Mouse (Mus musculus): ENCODE measurements around the gene Gdpd2. TPM values are rescaled to one million over a fixed set of nuclear protein-coding genes. Genes with fewer than 3 reads are reported as not detected.

Gdpd2 gene
- polyA plus RNA-seq, 1 experiment from 2014 or later = 12.7 TPM

DNA sequence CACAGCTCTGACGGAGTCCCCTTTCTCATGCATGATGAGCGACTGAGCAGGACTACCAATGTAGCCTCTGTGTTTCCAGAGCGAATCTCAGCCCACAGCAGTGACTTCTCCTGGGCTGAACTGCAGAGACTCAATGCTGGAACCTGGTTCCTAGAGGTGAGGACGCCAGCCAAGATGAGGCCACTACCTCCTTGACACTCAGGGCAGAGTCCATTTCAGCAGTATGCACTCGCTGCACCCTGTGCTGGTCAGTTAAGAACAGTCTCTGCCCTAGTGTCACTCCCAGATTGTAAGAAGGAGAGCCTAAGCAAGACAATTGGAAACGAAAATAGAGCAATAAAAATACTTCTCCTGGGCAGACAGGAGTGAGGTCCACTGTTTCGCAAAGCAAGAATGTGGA lies 4.7 kb downstream of the Gdpd2 start:
- Histone ChIP-seq H3K27me3 (replicated peaks; ENCODE audit: control insufficient read depth, insufficient read depth, low read length) (no peaks in the 10 kb centered on the region), H3K9ac (ENCODE audit: low read length) (no peak overlapping the region), H3K9me3 (replicated peaks; ENCODE audit: control insufficient read depth, low read length) (no peaks in the 10 kb centered on the region), H3K4me1 (ENCODE audit: control insufficient read depth, insufficient read depth, low read length) (peaks cover 4% of the 10 kb centered on the region), H3K4me2 (ENCODE audit: low read length) (no peak overlapping the region), H3K27ac (ENCODE audit: low read depth, low read length) (no peak overlapping the region), H3K4me3 (ENCODE audit: low read depth, low read length) (no peak overlapping the region), H3K36me3 (ENCODE audit: control insufficient read depth, insufficient read depth, low read length) (no peaks in the 10 kb centered on the region)
- DNase-seq (ENCODE audit: low spot score) = no peak
- no peak for ATAC-seq
- 81% methylated on average over 7 of the region's 7 CpGs for WGBS

DNA sequence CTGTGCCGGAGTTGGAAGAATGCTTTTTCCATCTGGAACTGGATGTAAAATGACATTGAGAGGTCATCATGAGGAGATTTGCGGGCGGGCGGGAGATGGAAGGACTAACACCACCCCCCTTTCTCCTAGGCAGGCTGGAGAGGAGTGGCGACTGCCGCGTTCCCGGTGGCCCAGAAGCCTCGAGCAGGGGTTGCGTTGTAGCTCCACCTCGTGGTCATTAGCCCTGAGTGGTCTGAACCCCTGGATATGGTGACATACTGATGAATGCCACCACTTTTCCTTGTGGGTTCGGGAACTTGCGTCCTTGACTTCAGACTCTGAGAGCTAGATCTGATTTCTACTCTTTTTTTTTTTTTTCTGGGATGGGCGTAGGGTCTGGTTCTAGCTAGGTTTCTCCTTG lies 9.2 kb downstream of the Gdpd2 start:
- WGBS = 27% methylated on average over 14 of the region's 14 CpGs
- H3K4me2 ChIP-seq (ENCODE audit: low read length) = peak overlapping the region; percentile 45
- no peak overlapping the region for H3K27ac ChIP-seq (ENCODE audit: low read depth, low read length)
- H3K4me1 ChIP-seq (ENCODE audit: control insufficient read depth, insufficient read depth, low read length) = no peaks in the 10 kb centered on the region; the same call in 1 of the 2 replicates
- H3K27me3 ChIP-seq (replicated peaks; ENCODE audit: control insufficient read depth, insufficient read depth, low read length) = no peaks in the 10 kb centered on the region
- peak overlapping the region; percentile 22; the same call in 1 of the 2 replicates for H3K9ac ChIP-seq (ENCODE audit: low read length)
- H3K36me3 ChIP-seq (ENCODE audit: control insufficient read depth, insufficient read depth, low read length) = no peaks in the 10 kb centered on the region
- DNase-seq (ENCODE audit: low spot score) (peak; percentile 69), ATAC-seq (peak; percentile 81)
- peak overlapping the region; percentile 14; the same call in 1 of the 2 replicates for H3K4me3 ChIP-seq (ENCODE audit: low read depth, low read length)
- no peaks in the 10 kb centered on the region for H3K9me3 ChIP-seq (replicated peaks; ENCODE audit: control insufficient read depth, low read length)

DNA sequence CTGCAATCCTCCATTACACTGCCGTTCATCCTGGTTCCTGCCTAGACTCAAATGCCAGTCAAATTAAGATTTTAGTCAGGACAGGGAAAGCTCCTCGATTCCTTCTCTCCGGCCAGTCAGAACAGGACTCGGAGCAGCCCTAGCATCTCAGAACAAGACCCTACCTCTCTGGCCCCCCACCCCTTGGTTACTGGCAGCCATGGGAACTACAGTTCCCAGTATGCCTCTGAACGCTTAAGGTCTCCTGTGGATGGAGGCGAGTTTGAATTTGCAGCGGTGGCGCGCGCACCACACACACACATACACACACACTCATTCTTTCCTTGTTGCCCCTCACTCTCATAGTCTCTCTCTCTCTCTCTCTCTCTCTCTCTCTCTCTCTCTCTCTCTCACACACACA lies 9.8 kb downstream of the Gdpd2 start:
- ATAC-seq = peak; percentile 70; the same call in 1 of the 2 replicates
- Histone ChIP-seq H3K4me1 (ENCODE audit: control insufficient read depth, insufficient read depth, low read length) (no peaks in the 10 kb centered on the region; the same call in 1 of the 2 replicates), H3K9ac (ENCODE audit: low read length) (peak overlapping the region; percentile 22; the same call in 1 of the 2 replicates), H3K4me3 (ENCODE audit: low read depth, low read length) (peak overlapping the region; percentile 14), H3K27ac (ENCODE audit: low read depth, low read length) (no peak overlapping the region), H3K4me2 (ENCODE audit: low read length) (peak overlapping the region; percentile 45), H3K36me3 (ENCODE audit: control insufficient read depth, insufficient read depth, low read length) (no peaks in the 10 kb centered on the region), H3K9me3 (replicated peaks; ENCODE audit: control insufficient read depth, low read length) (no peaks in the 10 kb centered on the region), H3K27me3 (replicated peaks; ENCODE audit: control insufficient read depth, insufficient read depth, low read length) (no peaks in the 10 kb centered on the region)
- WGBS = 53% methylated on average over 10 of the region's 10 CpGs
- DNase-seq (ENCODE audit: low spot score) = peak; percentile 27

GRCm38 (mm10) chrX:100740785-100741184 lies 11.1 kb downstream of the Gdpd2 start:
- ATAC-seq (no peak), DNase-seq (ENCODE audit: low spot score) (no peak)
- no peaks in the 10 kb centered on the region for H3K9me3 ChIP-seq (replicated peaks; ENCODE audit: control insufficient read depth, low read length)
- no peak overlapping the region for H3K4me2 ChIP-seq (ENCODE audit: low read length)
- no peaks in the 10 kb centered on the region for H3K36me3 ChIP-seq (ENCODE audit: control insufficient read depth, insufficient read depth, low read length)
- 71% methylated on average over 6 of the region's 6 CpGs for WGBS
- no peak overlapping the region for H3K4me3 ChIP-seq (ENCODE audit: low read depth, low read length)
- no peak overlapping the region for H3K9ac ChIP-seq (ENCODE audit: low read length)
- no peak overlapping the region for H3K27ac ChIP-seq (ENCODE audit: low read depth, low read length)
- H3K27me3 ChIP-seq (replicated peaks; ENCODE audit: control insufficient read depth, insufficient read depth, low read length) = no peaks in the 10 kb centered on the region
- H3K4me1 ChIP-seq (ENCODE audit: control insufficient read depth, insufficient read depth, low read length) = no peaks in the 10 kb centered on the region; the same call in 1 of the 2 replicates

DNA sequence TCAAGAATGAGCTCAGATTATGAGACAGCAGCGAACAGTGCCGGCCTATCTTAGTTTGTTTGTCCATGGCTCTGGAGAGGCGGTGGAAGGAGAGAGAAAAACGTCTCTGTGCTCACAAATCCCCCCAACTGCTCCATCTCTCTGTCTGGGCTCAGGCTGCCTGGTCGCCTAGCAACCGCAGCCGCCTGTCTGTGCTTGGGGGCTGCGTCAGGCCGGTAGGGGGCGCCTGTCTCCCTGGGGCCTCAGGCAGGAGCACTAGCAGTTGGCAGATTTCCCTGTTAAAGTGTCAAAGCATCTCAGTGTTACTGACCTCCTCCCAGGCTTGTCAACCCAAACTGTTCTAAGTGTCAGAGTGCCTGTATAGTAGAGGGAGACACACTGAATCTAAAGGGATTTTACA lies 12.3 kb downstream of the Gdpd2 start:
- Histone ChIP-seq H3K4me1 (ENCODE audit: control insufficient read depth, insufficient read depth, low read length) (no peaks in the 10 kb centered on the region; the same call in 1 of the 2 replicates), H3K4me3 (ENCODE audit: low read depth, low read length) (no peak overlapping the region), H3K9ac (ENCODE audit: low read length) (no peak overlapping the region), H3K27ac (ENCODE audit: low read depth, low read length) (no peak overlapping the region), H3K4me2 (ENCODE audit: low read length) (no peak overlapping the region), H3K36me3 (ENCODE audit: control insufficient read depth, insufficient read depth, low read length) (no peaks in the 10 kb centered on the region), H3K9me3 (replicated peaks; ENCODE audit: control insufficient read depth, low read length) (no peaks in the 10 kb centered on the region), H3K27me3 (replicated peaks; ENCODE audit: control insufficient read depth, insufficient read depth, low read length) (no peaks in the 10 kb centered on the region)
- peak; percentile 81 for DNase-seq (ENCODE audit: low spot score)
- ATAC-seq = peak; percentile 71
- 25% methylated on average over 10 of the region's 10 CpGs for WGBS

- Histone ChIP-seq H3K27ac (ENCODE audit: low read depth, low read length) (no peak overlapping the region), H3K36me3 (ENCODE audit: control insufficient read depth, insufficient read depth, low read length) (no peaks in the 10 kb centered on the region), H3K4me2 (ENCODE audit: low read length) (no peak overlapping the region), H3K4me1 (ENCODE audit: control insufficient read depth, insufficient read depth, low read length) (no peaks in the 10 kb centered on the region), H3K9me3 (replicated peaks; ENCODE audit: control insufficient read depth, low read length) (no peaks in the 10 kb centered on the region), H3K9ac (ENCODE audit: low read length) (no peak overlapping the region), H3K4me3 (ENCODE audit: low read depth, low read length) (no peak overlapping the region), H3K27me3 (replicated peaks; ENCODE audit: control insufficient read depth, insufficient read depth, low read length) (no peaks in the 10 kb centered on the region)
- DNase-seq (ENCODE audit: low spot score) (no peak), ATAC-seq (no peak)
- 82% methylated on average over 6 of the region's 6 CpGs for WGBS
These were observed 36.2 kb downstream of the Gdpd2 start for GRCm38 (mm10) chrX:100765855-100766254.

GRCm38 (mm10) chrX:100767181-100767884 lies 37.7 kb downstream of the Gdpd2 start, which contains the start of gene Dlg3:
Dlg3 (plus strand) TSS chrX:100767722.
- H3K9me3 ChIP-seq (replicated peaks; ENCODE audit: control insufficient read depth, low read length) = no peaks in the 10 kb centered on the region
- DNase-seq (ENCODE audit: low spot score) = peak; percentile 88
- H3K4me1 ChIP-seq (ENCODE audit: control insufficient read depth, insufficient read depth, low read length) = no peaks in the 10 kb centered on the region
- peak within 1 kb of the TSS; percentile 81 for H3K9ac ChIP-seq (ENCODE audit: low read length)
- peak within 1 kb of the TSS; percentile 55 for H3K4me3 ChIP-seq (ENCODE audit: low read depth, low read length)
- ATAC-seq = peak; percentile 91
- 40% methylated on average over 26 of the region's 26 CpGs for WGBS
- peak within 1 kb of the TSS; percentile 52; the same call in 1 of the 2 replicates for H3K27ac ChIP-seq (ENCODE audit: low read depth, low read length)
- peak within 1 kb of the TSS; percentile 65 for H3K4me2 ChIP-seq (ENCODE audit: low read length)
- H3K36me3 ChIP-seq (ENCODE audit: control insufficient read depth, insufficient read depth, low read length) = no peaks in the 10 kb centered on the region
- H3K27me3 ChIP-seq (replicated peaks; ENCODE audit: control insufficient read depth, insufficient read depth, low read length) = no peaks in the 10 kb centered on the region

GRCm38 (mm10) chrX:100767885-100768626 lies 38.4 kb downstream of the Gdpd2 start:
- DNase-seq (ENCODE audit: low spot score) = no peak
- 30% methylated on average over 28 of the region's 36 CpGs for WGBS
- ATAC-seq = peak; percentile 59
- H3K4me1 ChIP-seq (ENCODE audit: control insufficient read depth, insufficient read depth, low read length) = no peaks in the 10 kb centered on the region
- peak overlapping the region; percentile 81 for H3K9ac ChIP-seq (ENCODE audit: low read length)
- peak overlapping the region; percentile 65 for H3K4me2 ChIP-seq (ENCODE audit: low read length)
- no peaks in the 10 kb centered on the region for H3K36me3 ChIP-seq (ENCODE audit: control insufficient read depth, insufficient read depth, low read length)
- H3K4me3 ChIP-seq (ENCODE audit: low read depth, low read length) = peak overlapping the region; percentile 55
- no peaks in the 10 kb centered on the region for H3K9me3 ChIP-seq (replicated peaks; ENCODE audit: control insufficient read depth, low read length)
- no peaks in the 10 kb centered on the region for H3K27me3 ChIP-seq (replicated peaks; ENCODE audit: control insufficient read depth, insufficient read depth, low read length)
- H3K27ac ChIP-seq (ENCODE audit: low read depth, low read length) = peak overlapping the region; percentile 52; the same call in 1 of the 2 replicates
